Mouse (Mus musculus) R1 (cell line): ENCODE measurements around the gene Agrp.

Experiments used
- DNase-seq: peaks from one replicate; pipeline ENCODE4 v3.0.0-alpha.2; 2018; ENCODE audit warnings: low read depth, low spot score

Agrp gene

GRCm38 (mm10) chr8:105636963-105637510, at the start of gene Agrp:
Gene Agrp, minus strand, starts transcription at chr8:105637393.
- DNase-seq, result no peak

GRCm38 (mm10) chr8:105686551-105686950, 49.4 kb upstream of the Agrp start:
- DNase-seq, result no peak

- peak; percentile 81 for DNase-seq
Measured at GRCm38 (mm10) chr8:105685796-105686308, 48.7 kb upstream of the Agrp start, which contains the start of gene Carmil2. Gene Carmil2, plus strand, starts transcription at chr8:105686274.

GRCm38 (mm10) chr8:105685325-105685724, 48.1 kb upstream of the Agrp start:
- DNase-seq, result no peak

GRCm38 (mm10) chr8:105677891-105678290, 40.7 kb upstream of the Agrp start:
- no peak for DNase-seq

GRCm38 (mm10) chr8:105661167-105661566, 24.0 kb upstream of the Agrp start:
- peak; percentile 80 for DNase-seq

GRCm38 (mm10) chr8:105657641-105658040, 20.4 kb upstream of the Agrp start:
- no peak for DNase-seq

- no peak for DNase-seq
Measured at GRCm38 (mm10) chr8:105648929-105649328, 11.7 kb upstream of the Agrp start.

- no peak for DNase-seq
Measured at GRCm38 (mm10) chr8:105645205-105645604, 8.0 kb upstream of the Agrp start.

GRCm38 (mm10) chr8:105640511-105640910, 3.3 kb upstream of the Agrp start:
- DNase-seq, result no peak

- DNase-seq, result no peak
Measured at GRCm38 (mm10) chr8:105639835-105640234, 2.6 kb upstream of the Agrp start.

GRCm38 (mm10) chr8:105638510-105638909, 1.3 kb upstream of the Agrp start:
- no peak for DNase-seq

- peak; percentile 50 for DNase-seq
Measured at GRCm38 (mm10) chr8:105637601-105638041, 428 bp upstream of the Agrp start.

- DNase-seq, result peak; percentile 91
Measured at GRCm38 (mm10) chr8:105636018-105636962, 903 bp downstream of the Agrp start, which contains the start of gene Ctcf. Gene Ctcf, plus strand, starts transcription at chr8:105636568.

- DNase-seq, result peak; percentile 77
Measured at GRCm38 (mm10) chr8:105635481-105635880, 1.7 kb downstream of the Agrp start.

GRCm38 (mm10) chr8:105634771-105635458, 2.3 kb downstream of the Agrp start:
- no peak for DNase-seq

- no peak for DNase-seq
Measured at GRCm38 (mm10) chr8:105629337-105629736, 7.9 kb downstream of the Agrp start.

- no peak for DNase-seq
Measured at GRCm38 (mm10) chr8:105626086-105626485, 11.1 kb downstream of the Agrp start.

- DNase-seq, result no peak
Measured at GRCm38 (mm10) chr8:105624831-105625230, 12.4 kb downstream of the Agrp start.

GRCm38 (mm10) chr8:105624401-105624800, 12.8 kb downstream of the Agrp start:
- DNase-seq, result no peak

- DNase-seq, result no peak
Measured at GRCm38 (mm10) chr8:105623679-105624245, 13.4 kb downstream of the Agrp start.
